Mouse (Mus musculus) E14TG2a.4 (cell line): ENCODE measurements around the gene Fermt3.
A peak's percentile ranks its signal among the peaks of the same experiment; 100 is the strongest.
"Not testable (repeated sequence)": the region's sequence is repeated elsewhere in the genome, so short reads cannot be mapped to it uniquely, and the experiment has no call there.

Source experiments
- H3K27me3 ChIP-seq: 2 replicates; pipeline ENCODE4 v1.6.1; 2014; ENCODE audit warnings: low read length, control low read depth; ENCODE audit not compliant: insufficient read depth
- H3K36me3 ChIP-seq: 2 replicates; pipeline ENCODE4 v1.6.1; 2014; ENCODE audit warnings: low read length, control low read depth; ENCODE audit not compliant: insufficient read depth
- H3K4me1 ChIP-seq: replicated peaks from 2 replicates; pipeline ENCODE4 v1.6.1; 2014; ENCODE audit warnings: low read depth, low read length, control low read depth
- H3K4me3 ChIP-seq: replicated peaks from 2 replicates; pipeline ENCODE4 v1.5.1; 2014; ENCODE audit warnings: mild to moderate bottlenecking, low read length
- H3K9me3 ChIP-seq: 2 replicates; pipeline ENCODE4 v1.6.1; 2014; ENCODE audit warnings: low read length, control low read depth
- CTCF ChIP-seq: conservative IDR thresholded peaks from 2 replicates; pipeline ENCODE4 v1.5.1; 2014; ENCODE audit warnings: low read length
- NANOG ChIP-seq: IDR thresholded peaks from 2 replicates; pipeline ENCODE4 v1.6.1; 2014; ENCODE audit warnings: borderline replicate concordance, low read length, mixed read lengths
- POU5F1 ChIP-seq: IDR thresholded peaks from 2 replicates; pipeline ENCODE4 v1.6.1; 2014; ENCODE audit warnings: low read length, borderline replicate concordance

Fermt3 gene

DNA sequence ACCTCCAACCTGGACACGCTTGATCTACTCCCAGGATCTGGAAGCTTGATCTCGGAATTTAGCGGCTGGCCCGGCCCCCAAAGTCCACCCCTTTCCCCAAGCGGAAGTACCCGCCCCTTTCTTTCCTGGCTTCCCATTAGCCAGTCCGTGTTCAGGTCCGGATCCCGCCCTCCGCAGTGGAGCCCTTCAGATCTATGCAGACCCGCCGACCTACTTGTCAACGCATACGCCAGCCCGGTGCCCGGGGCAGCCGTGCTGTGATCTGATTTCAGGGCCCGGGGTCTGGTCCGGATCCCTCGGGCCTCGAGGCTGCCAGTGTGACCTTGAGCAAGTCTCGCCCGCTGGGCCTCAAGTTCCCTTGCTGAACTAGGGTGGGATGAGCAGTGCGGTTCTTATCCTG, 23.3 kb downstream of the Fermt3 start, which contains the start of the genes Nudt22 and Trpt1:
TSS of gene Nudt22 (minus strand) at position 112 of the 400 bp plus-strand sequence.
TSS of gene Trpt1 (plus strand) at position 126 of the 400 bp plus-strand sequence.
- TF ChIP-seq CTCF = no peak
- TF ChIP-seq NANOG = no peak
- no peak for TF ChIP-seq POU5F1
- peaks cover 19% of the 10 kb centered on the region for H3K9me3 ChIP-seq
- H3K4me1 ChIP-seq = peaks cover 66% of the 10 kb centered on the region
- peaks cover 28% of the 10 kb centered on the region for H3K36me3 ChIP-seq
- H3K4me3 ChIP-seq = peak within 1 kb of the TSS; percentile 84
- H3K27me3 ChIP-seq = no peaks in the 10 kb centered on the region

DNA sequence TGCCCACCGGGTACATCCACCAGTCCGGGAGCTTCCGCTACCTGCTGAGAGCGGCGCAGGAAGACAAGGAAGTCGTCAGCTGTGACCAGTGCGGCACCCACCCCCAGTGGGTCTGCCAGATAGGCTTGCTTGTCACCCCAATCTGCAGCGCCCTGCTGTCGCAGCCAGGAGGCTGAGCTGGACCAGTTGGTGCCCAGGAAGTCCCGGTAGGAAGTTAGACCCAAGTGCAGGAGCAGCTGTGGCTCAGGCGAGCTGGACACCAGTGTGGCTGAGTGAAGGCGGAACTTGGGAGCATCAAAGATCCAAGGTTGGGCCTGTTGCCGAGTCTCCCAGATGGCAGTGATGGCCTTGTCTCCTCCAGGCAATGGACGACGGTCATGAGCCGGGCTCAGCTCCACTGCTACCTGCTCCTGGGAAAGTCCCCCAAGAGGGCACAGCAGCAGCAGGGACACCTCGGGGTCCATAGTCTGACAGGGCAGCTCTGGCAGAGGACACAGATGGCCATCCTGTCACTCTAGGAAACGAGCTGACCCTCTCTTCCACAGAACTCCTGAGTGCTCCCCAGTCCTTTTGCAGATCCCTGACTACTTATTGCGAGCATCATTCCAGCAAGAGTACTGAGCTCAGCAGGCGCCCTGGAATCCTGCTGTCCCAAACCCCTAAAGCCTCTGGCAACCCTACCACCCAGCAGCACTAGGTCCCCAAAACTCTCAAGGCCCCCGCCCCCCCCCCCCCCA, 23.8 kb downstream of the Fermt3 start:
- TF ChIP-seq NANOG = no peak
- TF ChIP-seq POU5F1 = no peak
- no peak for TF ChIP-seq CTCF

DNA sequence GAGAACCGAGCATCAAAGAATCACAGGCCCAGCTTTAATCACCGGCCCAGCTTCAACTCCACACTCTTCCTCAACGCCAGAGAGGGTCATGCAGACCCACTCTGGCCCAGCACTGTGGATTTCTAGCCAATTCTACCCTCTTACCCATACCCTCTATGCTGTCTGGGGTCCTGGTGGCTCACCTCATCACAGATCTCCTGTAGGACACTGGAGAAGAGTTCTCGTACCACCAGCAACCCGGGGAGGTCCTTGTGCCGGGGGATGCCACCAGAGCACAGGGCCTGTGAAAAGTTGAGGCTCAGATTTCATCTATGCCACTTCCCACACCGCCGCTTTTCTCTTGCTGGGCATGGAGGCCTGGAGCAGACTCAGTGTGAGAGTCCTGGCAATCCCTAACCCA, 24.8 kb downstream of the Fermt3 start:
- peaks cover 12% of the 10 kb centered on the region for H3K9me3 ChIP-seq
- H3K27me3 ChIP-seq = no peaks in the 10 kb centered on the region
- peaks cover 80% of the 10 kb centered on the region for H3K4me1 ChIP-seq
- TF ChIP-seq POU5F1 (no peak), NANOG (no peak), CTCF (no peak)
- H3K4me3 ChIP-seq = peak overlapping the region; percentile 84; the same call in 1 of the 2 replicates
- H3K36me3 ChIP-seq = peaks cover 20% of the 10 kb centered on the region

More for the DNA sequence above, 23.8 kb downstream of the Fermt3 start:
- Histone ChIP-seq H3K4me3 (peak overlapping the region; percentile 84), H3K4me1 (peaks cover 72% of the 10 kb centered on the region), H3K36me3 (peaks cover 27% of the 10 kb centered on the region), H3K9me3 (peaks cover 19% of the 10 kb centered on the region), H3K27me3 (no peaks in the 10 kb centered on the region)

DNA sequence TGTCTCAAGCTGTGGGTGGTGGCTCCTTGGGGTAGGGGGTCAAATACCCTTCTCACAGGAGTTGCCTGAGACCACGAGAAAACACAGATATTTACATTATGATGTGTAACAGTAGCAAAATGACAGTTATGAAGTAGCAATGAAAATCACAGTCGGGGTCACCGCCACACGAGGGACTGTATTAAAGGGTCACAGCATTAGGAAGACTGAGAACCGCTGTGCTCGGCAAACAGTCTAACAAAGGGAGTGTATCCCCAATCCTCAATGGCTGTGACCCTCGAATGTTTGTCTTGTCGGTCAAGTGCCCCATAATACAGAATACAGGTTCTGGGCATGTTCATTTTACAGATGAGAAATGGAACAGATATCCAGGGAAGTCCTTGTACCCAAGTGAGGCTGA, 25.3 kb downstream of the Fermt3 start:
- TF ChIP-seq CTCF (no peak), NANOG (no peak), POU5F1 (no peak)
- peaks cover 85% of the 10 kb centered on the region for H3K4me1 ChIP-seq
- H3K9me3 ChIP-seq = peaks cover 7% of the 10 kb centered on the region
- peaks cover 20% of the 10 kb centered on the region for H3K36me3 ChIP-seq
- H3K27me3 ChIP-seq = no peaks in the 10 kb centered on the region
- no peak overlapping the region for H3K4me3 ChIP-seq

DNA sequence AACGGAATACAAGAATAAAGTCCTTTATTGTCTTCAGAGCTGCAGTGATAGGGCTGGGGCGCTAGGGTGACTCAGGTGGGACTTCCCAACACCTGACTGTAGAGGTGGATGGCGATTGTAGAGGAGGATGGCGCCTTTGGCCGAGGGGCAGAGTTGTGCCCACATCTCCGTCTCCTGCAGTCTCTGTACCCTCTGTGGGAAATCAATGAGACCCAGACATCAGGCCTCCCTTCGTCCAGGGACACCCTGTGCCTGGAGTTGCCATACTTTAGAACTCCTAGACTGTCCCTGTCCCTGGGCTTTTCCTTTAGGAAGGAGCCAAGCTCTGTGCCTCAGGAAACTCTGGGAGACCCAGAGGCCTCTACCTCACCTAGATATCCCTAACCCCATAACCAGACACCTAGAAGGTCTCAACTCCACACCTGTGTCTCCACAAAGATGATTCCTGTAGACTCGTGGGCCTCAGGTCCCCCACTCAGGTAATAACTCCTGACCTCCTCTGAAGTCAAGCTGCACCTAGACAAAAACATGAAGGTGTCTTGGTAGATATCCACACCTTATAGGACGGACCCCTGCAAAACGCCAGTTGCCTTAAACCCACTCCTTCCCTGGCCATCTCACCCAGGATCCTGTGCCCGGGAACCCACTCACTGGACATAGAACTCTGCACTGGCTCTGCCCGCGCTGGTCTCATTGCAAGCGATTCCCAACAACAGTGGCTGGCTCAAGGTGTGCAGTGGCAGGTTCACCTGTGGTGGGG, 26.1 kb downstream of the Fermt3 start:
- Histone ChIP-seq H3K4me3 (peak overlapping the region; percentile 71), H3K36me3 (peaks cover 12% of the 10 kb centered on the region), H3K9me3 (no peaks in the 10 kb centered on the region), H3K4me1 (peaks cover 85% of the 10 kb centered on the region), H3K27me3 (no peaks in the 10 kb centered on the region)
- TF ChIP-seq POU5F1 (no peak), CTCF (no peak), NANOG (no peak)

DNA sequence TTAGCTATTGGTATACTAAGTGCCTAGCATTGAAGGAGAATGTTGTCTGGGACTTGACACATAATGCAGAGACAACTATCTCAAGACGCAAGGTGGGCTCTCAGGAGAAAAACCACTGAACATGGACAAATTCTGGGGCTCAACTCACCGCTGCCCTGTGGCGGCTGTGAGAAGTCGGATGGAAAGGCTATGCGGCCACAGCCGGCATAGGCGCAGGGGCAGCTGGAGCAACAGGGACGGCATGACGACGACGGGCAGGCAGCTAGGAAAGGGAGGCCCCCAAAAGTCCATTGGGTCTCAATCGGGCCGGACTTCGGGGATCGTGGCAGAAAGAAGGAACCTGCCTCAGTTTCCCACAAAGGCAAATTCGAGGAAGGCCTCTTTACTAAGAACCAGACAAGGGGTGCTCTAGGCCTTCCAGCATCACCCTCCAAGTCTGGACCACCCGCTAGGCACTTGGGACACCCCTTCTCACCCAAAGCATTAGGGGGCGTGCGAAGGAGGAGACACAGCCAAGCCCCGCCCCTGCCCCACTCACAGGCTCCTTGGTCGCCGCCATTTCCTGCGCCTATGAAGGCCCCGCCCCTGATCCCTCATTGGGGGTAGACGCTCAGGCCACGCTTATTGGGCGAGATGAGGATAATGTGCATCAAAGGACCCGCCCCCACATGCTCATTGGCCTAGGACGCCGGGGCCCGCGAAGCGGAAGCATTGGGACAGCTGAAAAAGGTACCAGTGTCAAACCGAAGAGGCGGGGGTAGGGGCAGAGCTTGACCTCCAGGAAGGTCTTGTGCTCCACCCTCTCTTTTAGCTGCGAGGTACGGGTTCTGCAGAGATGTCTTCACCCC, 27.0 kb downstream of the Fermt3 start, which contains the start of gene Dnajc4:
TSS of gene Dnajc4 (minus strand) at position 562 of the 848 bp plus-strand sequence.
- Histone ChIP-seq H3K36me3 (peaks cover 7% of the 10 kb centered on the region; the same call in 1 of the 2 replicates), H3K9me3 (no peaks in the 10 kb centered on the region), H3K4me1 (peaks cover 81% of the 10 kb centered on the region), H3K4me3 (peak within 1 kb of the TSS; percentile 83), H3K27me3 (no peaks in the 10 kb centered on the region)
- TF ChIP-seq CTCF (no peak), NANOG (no peak), POU5F1 (no peak)

DNA sequence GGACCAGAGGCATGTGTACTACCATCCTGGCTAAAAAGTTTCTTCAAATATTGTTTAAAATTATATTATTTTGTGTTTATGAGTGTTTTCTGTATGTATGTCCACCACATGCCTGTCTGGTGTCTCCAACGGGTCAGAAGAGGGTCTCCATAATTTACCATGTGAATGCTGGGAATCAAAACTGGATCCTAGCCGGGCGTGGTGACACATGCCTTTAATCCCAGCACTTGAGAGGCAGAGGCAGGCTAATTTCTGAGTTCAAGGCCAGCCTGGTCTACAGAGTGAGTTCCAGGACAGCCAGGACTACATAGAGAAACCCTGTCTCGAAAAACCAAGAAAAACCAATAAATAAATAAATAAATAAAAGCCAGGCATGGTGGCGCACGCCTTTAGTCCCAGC, 28.1 kb downstream of the Fermt3 start:
- not testable (repeated sequence) for H3K4me3 ChIP-seq, H3K9me3 ChIP-seq, H3K27me3 ChIP-seq
- Histone ChIP-seq H3K4me1 (peaks cover 79% of the 10 kb centered on the region), H3K36me3 (peaks cover 10% of the 10 kb centered on the region)

DNA sequence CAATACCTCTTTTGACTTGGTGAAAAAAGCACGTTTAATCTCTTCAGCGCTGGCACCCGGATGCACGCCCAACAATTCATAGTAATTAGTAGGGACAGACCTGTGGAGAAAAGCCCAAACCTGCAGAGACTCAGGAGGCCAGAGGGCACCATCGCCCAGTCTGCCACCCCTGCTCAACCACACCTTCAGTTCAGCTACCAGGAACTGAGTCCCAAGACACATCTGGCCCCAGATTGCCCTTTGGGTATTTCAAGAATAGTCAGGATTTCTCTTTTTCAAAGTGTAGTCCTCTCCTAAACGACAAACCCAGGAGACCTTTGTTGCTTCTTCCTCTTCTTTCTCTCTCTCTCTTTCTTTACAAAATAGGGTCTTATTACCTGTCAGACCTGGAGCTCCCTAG, 28.6 kb downstream of the Fermt3 start:
- no peaks in the 10 kb centered on the region for H3K27me3 ChIP-seq
- H3K36me3 ChIP-seq = peaks cover 15% of the 10 kb centered on the region
- TF ChIP-seq CTCF (no peak), POU5F1 (no peak)
- H3K4me3 ChIP-seq = no peak overlapping the region
- no peaks in the 10 kb centered on the region for H3K9me3 ChIP-seq
- peaks cover 82% of the 10 kb centered on the region for H3K4me1 ChIP-seq
